Mouse (Mus musculus) heart, embryonic 15.5 days (tissue): ENCODE results near the gene Plpp1. TPM values are rescaled to one million over a fixed set of nuclear protein-coding genes. Genes with fewer than 3 reads are reported as not detected.

Experiments used
- ATAC-seq: fragments of 200-750 bp; cut with Nextera tagmentation; replicated peaks from 2 replicates; pipeline ENCODE4 v1.8.0; 2017; ENCODE audit warnings: low read depth, moderate TSS enrichment; ENCODE audit not compliant: insufficient number of reproducible peaks, insufficient read depth, low FRiP score
- H3K27ac ChIP-seq: fragments of 300-500 bp; sonication (generic); 2 replicates; pipeline ENCODE4 v1.5.1; 2015; ENCODE audit warnings: mild to moderate bottlenecking, inconsistent platforms
- H3K27me3 ChIP-seq: fragments of 300-500 bp; sonication (generic); 2 replicates; pipeline ENCODE4 v1.6.1; 2015; ENCODE audit warnings: inconsistent platforms
- H3K36me3 ChIP-seq: fragments of 300-500 bp; sonication (generic); 2 replicates; pipeline ENCODE4 v1.6.1; 2015; ENCODE audit warnings: mild to moderate bottlenecking, inconsistent platforms
- H3K4me1 ChIP-seq: fragments of 300-500 bp; sonication (generic); replicated peaks from 2 replicates; pipeline ENCODE4 v1.6.1; 2015; ENCODE audit warnings: inconsistent platforms
- H3K4me2 ChIP-seq: fragments of 300-500 bp; sonication (generic); 2 replicates; pipeline ENCODE4 v1.6.1; 2015; ENCODE audit warnings: inconsistent platforms, mild to moderate bottlenecking, moderate library complexity
- H3K4me3 ChIP-seq: fragments of 300-500 bp; sonication (generic); 2 replicates; pipeline ENCODE4 v1.5.1; 2015; ENCODE audit warnings: mild to moderate bottlenecking, inconsistent platforms
- H3K9ac ChIP-seq: fragments of 300-500 bp; sonication (generic); 2 replicates; pipeline ENCODE4 v1.6.1; 2015; ENCODE audit warnings: mild to moderate bottlenecking, inconsistent platforms
- H3K9me3 ChIP-seq: fragments of 300-500 bp; sonication (generic); replicated peaks from 2 replicates; pipeline ENCODE4 v1.6.1; 2016; ENCODE audit warnings: inconsistent platforms
- WGBS: fragments of 180-500 bp; shearing (Covaris S2); methylation state at CpG from one replicate; pipeline ENCODE4 v1.1.7; 2015; ENCODE audit warnings: mixed read lengths; 5-methylcytosine and 5-hydroxymethylcytosine counted together
- polyA plus RNA-seq: library from polyadenylated mRNA; unstranded; fragments of >200 nt; fragmentation: Nextera tagmentation; extraction: Ambion mirVana; gene quantifications from 2 replicates; pipeline ENCODE4 v1.2.1, GENCODE M21; 2015

Plpp1 gene
- polyA plus RNA-seq, 1 experiment from 2014 or later, result 54.1 TPM

- Histone ChIP-seq H3K4me1 (peaks cover 41% of the 10 kb centered on the region), H3K27ac (0 out of 2 replicates have a peak overlapping the region, but pooled peaks have one; percentile 20), H3K9me3 (no peaks in the 10 kb centered on the region), H3K27me3 (no peaks in the 10 kb centered on the region), H3K9ac (no peak overlapping the region), H3K36me3 (no peaks in the 10 kb centered on the region), H3K4me2 (no peak overlapping the region), H3K4me3 (no peak overlapping the region)
- no peak for ATAC-seq
- WGBS, result 28% methylated on average over 1 of the region's 1 CpGs
Observed at GRCm38 (mm10) chr13:112760538-112760881, 40.1 kb upstream of the Plpp1 start.

DNA sequence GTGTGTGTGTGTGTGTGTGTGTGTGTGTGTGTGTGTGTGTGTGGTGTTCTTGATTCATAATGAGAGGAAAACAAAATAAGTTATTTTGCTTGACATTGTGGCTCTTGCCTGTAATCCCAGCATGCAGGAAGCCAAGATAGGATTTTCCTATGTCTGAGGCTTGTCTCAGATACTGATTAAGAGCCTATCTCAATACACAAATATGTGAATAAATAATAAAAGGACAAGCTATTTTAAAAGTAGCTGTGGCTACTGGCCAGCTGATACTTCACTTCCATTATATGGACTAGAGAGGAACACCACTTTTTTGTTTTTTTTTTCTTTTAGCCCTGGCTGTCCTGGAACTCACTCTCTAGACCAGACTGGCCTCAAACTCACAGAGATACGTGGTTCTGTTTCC, 38.8 kb upstream of the Plpp1 start:
- no peak overlapping the region for H3K4me2 ChIP-seq

GRCm38 (mm10) chr13:112762548-112762947, 38.0 kb upstream of the Plpp1 start:
- no peak for ATAC-seq
- H3K4me3 ChIP-seq, result no peak overlapping the region
- H3K36me3 ChIP-seq, result no peaks in the 10 kb centered on the region
- H3K27me3 ChIP-seq, result no peaks in the 10 kb centered on the region
- H3K27ac ChIP-seq, result peak overlapping the region; percentile 26; the same call in 1 of the 2 replicates
- H3K4me1 ChIP-seq, result peaks cover 37% of the 10 kb centered on the region
- 52% methylated on average over 4 of the region's 4 CpGs for WGBS
- no peak overlapping the region for H3K4me2 ChIP-seq
- H3K9me3 ChIP-seq, result peaks cover 6% of the 10 kb centered on the region; the same call in 1 of the 2 replicates
- H3K9ac ChIP-seq, result no peak overlapping the region

More for the DNA sequence above, 38.8 kb upstream of the Plpp1 start:
- Histone ChIP-seq H3K27me3 (no peaks in the 10 kb centered on the region), H3K9me3 (no peaks in the 10 kb centered on the region; the same call in 1 of the 2 replicates), H3K27ac (peak overlapping the region; percentile 56), H3K4me1 (peaks cover 37% of the 10 kb centered on the region), H3K36me3 (no peaks in the 10 kb centered on the region), H3K4me3 (no peak overlapping the region), H3K9ac (no peak overlapping the region)
- 30% methylated on average over 1 of the region's 1 CpGs for WGBS
- no peak for ATAC-seq

- no peaks in the 10 kb centered on the region for H3K27me3 ChIP-seq
- no peak overlapping the region for H3K4me3 ChIP-seq
- H3K4me1 ChIP-seq, result peaks cover 36% of the 10 kb centered on the region
- 59% methylated on average over 10 of the region's 10 CpGs for WGBS
- H3K9ac ChIP-seq, result no peak overlapping the region
- peaks cover 6% of the 10 kb centered on the region; the same call in 1 of the 2 replicates for H3K9me3 ChIP-seq
- H3K27ac ChIP-seq, result peak overlapping the region; percentile 48
- no peaks in the 10 kb centered on the region for H3K36me3 ChIP-seq
- H3K4me2 ChIP-seq, result no peak overlapping the region
- ATAC-seq, result no peak
Observed at GRCm38 (mm10) chr13:112763531-112764091, 37.0 kb upstream of the Plpp1 start.

DNA sequence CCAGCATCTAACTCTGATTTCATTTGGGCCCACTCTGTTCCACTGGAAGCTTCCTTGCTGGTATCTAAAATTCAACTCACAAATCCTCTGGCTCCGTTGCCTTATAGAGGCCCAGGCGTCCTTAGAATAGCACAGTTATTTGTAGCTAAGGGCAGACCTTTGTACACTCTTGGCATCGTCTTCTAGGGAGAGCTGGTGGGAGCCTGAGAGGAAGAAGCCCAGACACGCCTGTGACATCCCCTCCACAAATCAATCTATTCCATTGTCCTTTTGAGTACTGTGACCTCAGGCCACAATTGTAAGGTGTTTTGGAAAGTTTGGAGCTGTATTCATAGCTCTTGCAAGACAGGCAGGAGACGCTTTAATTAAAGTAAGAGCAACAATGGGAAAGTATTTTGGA, 36.0 kb upstream of the Plpp1 start:
- Histone ChIP-seq H3K4me3 (no peak overlapping the region), H3K9ac (no peak overlapping the region), H3K36me3 (no peaks in the 10 kb centered on the region), H3K9me3 (peaks cover 6% of the 10 kb centered on the region; the same call in 1 of the 2 replicates), H3K27me3 (no peaks in the 10 kb centered on the region), H3K4me1 (peaks cover 34% of the 10 kb centered on the region), H3K4me2 (no peak overlapping the region), H3K27ac (peak overlapping the region; percentile 48)
- WGBS, result 42% methylated on average over 5 of the region's 5 CpGs
- peak; percentile 56; the same call in 1 of the 2 replicates for ATAC-seq

- 83% methylated on average over 3 of the region's 3 CpGs for WGBS
- no peak overlapping the region for H3K9ac ChIP-seq
- no peak for ATAC-seq
- peaks cover 33% of the 10 kb centered on the region for H3K4me1 ChIP-seq
- no peaks in the 10 kb centered on the region for H3K27me3 ChIP-seq
- H3K4me2 ChIP-seq, result no peak overlapping the region
- no peak overlapping the region for H3K27ac ChIP-seq
- H3K9me3 ChIP-seq, result peaks cover 6% of the 10 kb centered on the region; the same call in 1 of the 2 replicates
- H3K4me3 ChIP-seq, result no peak overlapping the region
- no peaks in the 10 kb centered on the region for H3K36me3 ChIP-seq
Observed at GRCm38 (mm10) chr13:112765654-112766053, 34.9 kb upstream of the Plpp1 start.

GRCm38 (mm10) chr13:112770528-112771328, 29.9 kb upstream of the Plpp1 start:
- Histone ChIP-seq H3K27me3 (no peaks in the 10 kb centered on the region), H3K4me2 (no peak overlapping the region), H3K4me3 (no peak overlapping the region), H3K27ac (peak overlapping the region; percentile 69), H3K36me3 (no peaks in the 10 kb centered on the region), H3K9ac (no peak overlapping the region), H3K9me3 (peaks cover 6% of the 10 kb centered on the region; the same call in 1 of the 2 replicates), H3K4me1 (peaks cover 20% of the 10 kb centered on the region)
- ATAC-seq, result peak; percentile 14; the same call in 1 of the 2 replicates
- 32% methylated on average over 11 of the region's 11 CpGs for WGBS

- Histone ChIP-seq H3K36me3 (no peaks in the 10 kb centered on the region), H3K27me3 (no peaks in the 10 kb centered on the region), H3K9me3 (peaks cover 6% of the 10 kb centered on the region; the same call in 1 of the 2 replicates), H3K27ac (peak overlapping the region; percentile 69), H3K9ac (no peak overlapping the region), H3K4me2 (peak overlapping the region; percentile 42), H3K4me1 (peaks cover 20% of the 10 kb centered on the region), H3K4me3 (no peak overlapping the region)
- ATAC-seq, result no peak
- WGBS, result 35% methylated on average over 15 of the region's 15 CpGs
Observed at GRCm38 (mm10) chr13:112771447-112772208, 29.0 kb upstream of the Plpp1 start.

GRCm38 (mm10) chr13:112772252-112772651, 28.3 kb upstream of the Plpp1 start:
- H3K4me2 ChIP-seq, result no peak overlapping the region
- no peaks in the 10 kb centered on the region for H3K36me3 ChIP-seq
- no peak overlapping the region for H3K27ac ChIP-seq
- ATAC-seq, result no peak
- peaks cover 3% of the 10 kb centered on the region; the same call in 1 of the 2 replicates for H3K9me3 ChIP-seq
- 67% methylated on average over 11 of the region's 11 CpGs for WGBS
- no peak overlapping the region for H3K9ac ChIP-seq
- H3K27me3 ChIP-seq, result no peaks in the 10 kb centered on the region
- H3K4me1 ChIP-seq, result peaks cover 20% of the 10 kb centered on the region
- H3K4me3 ChIP-seq, result no peak overlapping the region

- no peaks in the 10 kb centered on the region for H3K27me3 ChIP-seq
- WGBS, result 64% methylated on average over 14 of the region's 14 CpGs
- no peak for ATAC-seq
- H3K9me3 ChIP-seq, result no peaks in the 10 kb centered on the region
- H3K36me3 ChIP-seq, result no peaks in the 10 kb centered on the region
- H3K4me2 ChIP-seq, result no peak overlapping the region
- no peak overlapping the region for H3K9ac ChIP-seq
- no peak overlapping the region for H3K4me3 ChIP-seq
- no peak overlapping the region; the same call in 1 of the 2 replicates for H3K27ac ChIP-seq
- peaks cover 20% of the 10 kb centered on the region for H3K4me1 ChIP-seq
Observed at GRCm38 (mm10) chr13:112772861-112773260, 27.7 kb upstream of the Plpp1 start.

DNA sequence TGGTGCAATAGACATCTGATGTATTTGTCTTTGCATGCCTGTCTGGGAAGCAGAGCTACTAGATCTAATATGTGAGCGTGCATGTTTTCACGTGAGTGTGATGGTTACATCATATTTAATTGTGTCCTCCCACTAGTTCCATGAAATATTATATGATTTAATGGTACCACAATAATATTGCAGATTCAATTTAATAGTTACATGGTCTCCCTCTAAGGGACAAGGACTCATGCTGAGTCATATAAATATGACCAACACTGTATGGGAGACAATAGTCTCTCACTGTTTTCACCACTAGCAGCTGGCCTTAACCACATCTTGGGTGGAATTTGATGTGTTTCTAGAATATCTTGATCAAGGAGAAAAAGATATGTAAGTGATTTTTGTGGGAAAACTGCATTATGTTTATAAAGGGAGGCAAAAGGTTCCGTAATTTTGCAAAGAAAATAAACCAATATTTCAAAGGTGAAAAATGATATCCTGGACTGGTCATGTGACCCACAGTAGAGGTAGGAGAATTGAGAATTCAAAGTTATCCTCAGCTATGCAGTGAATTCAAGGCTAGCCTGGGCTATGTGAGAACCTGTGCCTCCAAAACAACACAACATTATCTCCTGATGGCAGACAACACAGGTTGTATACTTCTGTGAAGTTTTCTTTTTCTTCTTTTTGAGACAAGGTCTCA, 26.5 kb upstream of the Plpp1 start:
- Histone ChIP-seq H3K9me3 (no peaks in the 10 kb centered on the region), H3K27me3 (no peaks in the 10 kb centered on the region), H3K27ac (no peak overlapping the region), H3K4me1 (peaks cover 20% of the 10 kb centered on the region), H3K9ac (no peak overlapping the region), H3K36me3 (no peaks in the 10 kb centered on the region), H3K4me2 (no peak overlapping the region), H3K4me3 (no peak overlapping the region)
- 87% methylated on average over 3 of the region's 3 CpGs for WGBS
- no peak for ATAC-seq
